Mouse (Mus musculus) erythroblast, embryonic 14.5 days (primary cell): Measurements from ENCODE around the gene Plekhn1.

ENCODE experiments used
- GATA1 ChIP-seq: IDR thresholded peaks from 2 replicates; pipeline ENCODE4 v1.6.1; 2012; ENCODE audit warnings: low read length, inconsistent platforms, mixed read lengths
- TAL1 ChIP-seq: IDR thresholded peaks from 3 replicates; pipeline ENCODE4 v1.6.1; 2012; ENCODE audit warnings: low read length, inconsistent platforms, mixed read lengths

- TF ChIP-seq GATA1 (no peak), TAL1 (no peak)
These were observed 41.5 kb downstream of the Plekhn1 start for GRCm38 (mm10) chr4:156193200-156193590.
